Mouse (Mus musculus) heart, adult 9 months (tissue): ENCODE measurements around the gene Olfr822.
"Not testable (repeated sequence)": the region's sequence is repeated elsewhere in the genome, so short reads cannot be mapped to it uniquely, and the experiment has no call there.

Experiments
- DNase-seq, 2 experiments: peaks; one replicate each; pipeline ENCODE4 v3.0.0; 2022; ENCODE audit warnings: low spot score in 2 of 2

Olfr822 gene

GRCm38 (mm10) chr10:130070910-130071309, at the start of gene Olfr822:
Olfr822 (plus strand) TSS chr10:130071210.
- no peak for DNase-seq

GRCm38 (mm10) chr10:130030048-130030447, 41.0 kb upstream of the Olfr822 start, which contains the start of gene Olfr821:
Olfr821 (plus strand) TSS chr10:130030348.
- DNase-seq: no peak

DNA sequence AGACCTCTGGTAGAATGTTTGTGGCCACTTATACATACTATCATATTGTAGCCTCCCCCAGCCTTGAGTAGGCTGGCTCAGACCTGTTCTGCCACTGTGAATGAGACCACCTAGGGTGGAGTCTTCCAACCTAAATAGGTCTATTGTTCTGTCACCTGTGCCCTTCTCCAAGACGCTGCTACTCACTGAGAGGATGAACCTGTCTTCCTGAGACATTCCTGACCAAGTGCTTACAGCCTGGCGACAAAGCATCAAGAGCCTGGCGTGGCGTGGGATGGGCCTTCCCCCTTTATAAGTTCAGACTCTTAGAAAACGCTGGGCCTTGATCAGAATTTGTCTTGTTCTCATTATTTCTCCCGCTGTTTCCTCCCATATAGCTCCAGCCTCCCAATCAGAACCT, 33.9 kb upstream of the Olfr822 start:
- no peak for DNase-seq

GRCm38 (mm10) chr10:130092838-130093440, 21.9 kb downstream of the Olfr822 start:
- DNase-seq: no peak

- no peak for DNase-seq
Measured at GRCm38 (mm10) chr10:130096104-130096503, 25.1 kb downstream of the Olfr822 start.

- not testable (repeated sequence) for DNase-seq
Measured at GRCm38 (mm10) chr10:130115283-130115682, 44.3 kb downstream of the Olfr822 start, which contains the start of gene Olfr823. Olfr823 (minus strand) TSS chr10:130115383.

DNA sequence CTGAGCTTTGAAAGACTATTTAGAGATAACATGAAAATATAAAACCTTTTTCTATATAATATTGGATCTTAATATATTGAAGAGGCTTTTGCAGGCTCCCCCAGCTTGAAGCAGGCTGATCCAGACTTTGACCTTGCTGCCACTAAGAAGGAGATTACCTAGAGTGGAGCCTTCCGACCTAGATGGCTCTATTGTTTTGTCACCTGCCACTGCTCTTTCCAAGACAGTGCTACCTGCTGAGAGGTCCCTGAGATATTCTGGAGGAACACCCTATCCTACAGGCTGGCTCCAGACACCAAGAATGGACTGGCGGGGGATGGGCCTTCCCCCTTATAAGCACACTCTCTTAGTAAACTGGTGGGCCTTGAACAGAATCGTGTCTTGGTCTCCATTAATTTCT, 45.0 kb downstream of the Olfr822 start:
- DNase-seq: not testable (repeated sequence)
